Mouse (Mus musculus) kidney, embryonic 14.5 days (tissue): Measurements from ENCODE around the gene Ank3. TPM values are rescaled to one million over a fixed set of nuclear protein-coding genes. Genes with fewer than 3 reads are reported as not detected.

Experiments
- ATAC-seq: fragments of 200-750 bp; cut with Nextera tagmentation; 2 replicates; pipeline ENCODE4 v1.8.0; 2017; ENCODE audit warnings: moderate number of reproducible peaks, mild to moderate bottlenecking, moderate TSS enrichment, moderate library complexity; ENCODE audit not compliant: low FRiP score, low TSS enrichment
- H3K27ac ChIP-seq: fragments of 300-500 bp; sonication (generic); 2 replicates; pipeline ENCODE4 v1.5.1; 2014; ENCODE audit warnings: low read depth, mild to moderate bottlenecking, low read length, moderate library complexity, mixed read lengths
- H3K27me3 ChIP-seq: fragments of 300-500 bp; sonication (generic); 2 replicates; pipeline ENCODE4 v1.6.1; 2014; ENCODE audit warnings: mild to moderate bottlenecking, low read length; ENCODE audit not compliant: control insufficient read depth, insufficient read depth
- H3K36me3 ChIP-seq: fragments of 300-500 bp; sonication (generic); 2 replicates; pipeline ENCODE4 v1.6.1; 2014; ENCODE audit warnings: low read length, mixed read lengths; ENCODE audit not compliant: control insufficient read depth, insufficient read depth
- H3K4me1 ChIP-seq: fragments of 300-500 bp; sonication (generic); 2 replicates; pipeline ENCODE4 v1.6.1; 2014; ENCODE audit warnings: low read length, mixed read lengths; ENCODE audit not compliant: control insufficient read depth, insufficient read depth
- H3K4me2 ChIP-seq: fragments of 300-500 bp; sonication (generic); replicated peaks from 2 replicates; pipeline ENCODE4 v1.6.1; 2014; ENCODE audit warnings: low read depth, mild to moderate bottlenecking, low read length
- H3K4me3 ChIP-seq: fragments of 300-500 bp; sonication (generic); 2 replicates; pipeline ENCODE4 v1.5.1; 2014; ENCODE audit warnings: mild to moderate bottlenecking, low read length
- H3K9ac ChIP-seq: fragments of 300-500 bp; sonication (generic); 2 replicates; pipeline ENCODE4 v1.6.1; 2014; ENCODE audit warnings: low read depth, mild to moderate bottlenecking, low read length, moderate library complexity
- H3K9me3 ChIP-seq: fragments of 300-500 bp; sonication (generic); 2 replicates; pipeline ENCODE4 v1.6.1; 2016; ENCODE audit warnings: low read length; ENCODE audit not compliant: control insufficient read depth
- WGBS: fragments of 180-500 bp; shearing (Covaris S2); extraction: QIAGEN DNeasy Blood & Tissue Kit; methylation state at CpG from one replicate; pipeline ENCODE4 v1.1.7; 2014; 5-methylcytosine and 5-hydroxymethylcytosine counted together
- polyA plus RNA-seq: library from polyadenylated mRNA; unstranded; fragments of >200 nt; fragmentation: Nextera tagmentation; extraction: Ambion mirVana; gene quantifications from 2 replicates; pipeline ENCODE4 v1.2.1, GENCODE M21; 2014

Ank3 gene
- polyA plus RNA-seq, 1 experiment from 2014 or later = 48.9 TPM

- Histone ChIP-seq H3K27me3 (no peaks in the 10 kb centered on the region), H3K4me1 (no peaks in the 10 kb centered on the region), H3K36me3 (no peaks in the 10 kb centered on the region), H3K27ac (no peak overlapping the region), H3K9me3 (no peaks in the 10 kb centered on the region), H3K4me2 (no peak overlapping the region), H3K9ac (no peak overlapping the region), H3K4me3 (no peak overlapping the region)
- ATAC-seq = no peak
- WGBS = 89% methylated on average over 7 of the region's 7 CpGs
Observed at GRCm38 (mm10) chr10:69431101-69431500, 32.5 kb downstream of the Ank3 start.

DNA sequence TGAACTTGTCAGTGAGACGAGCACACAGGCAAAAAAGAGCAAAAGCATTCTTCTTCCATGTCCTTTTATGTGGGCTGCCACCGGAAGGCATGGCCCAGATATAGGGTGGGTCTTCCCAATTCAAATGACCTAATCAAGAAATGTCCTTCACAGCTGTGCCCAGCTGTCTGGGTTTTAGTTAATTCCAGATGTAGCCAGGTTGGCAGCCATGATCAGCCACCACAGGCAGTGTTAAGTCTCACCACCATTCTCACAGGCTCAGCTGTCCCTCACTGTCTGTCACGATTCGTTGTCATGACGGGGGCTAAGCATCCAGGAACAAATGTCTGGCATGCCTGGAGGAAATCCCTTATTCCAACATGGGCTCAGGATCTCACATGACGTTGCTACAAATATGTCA is 36.6 kb downstream of the Ank3 start:
- H3K27ac ChIP-seq = no peak overlapping the region
- no peak overlapping the region for H3K9ac ChIP-seq
- ATAC-seq = no peak
- H3K36me3 ChIP-seq = no peaks in the 10 kb centered on the region
- H3K4me1 ChIP-seq = no peaks in the 10 kb centered on the region
- no peak overlapping the region for H3K4me2 ChIP-seq
- 90% methylated on average over 6 of the region's 6 CpGs for WGBS
- no peaks in the 10 kb centered on the region for H3K9me3 ChIP-seq
- no peaks in the 10 kb centered on the region for H3K27me3 ChIP-seq
- no peak overlapping the region for H3K4me3 ChIP-seq

- 79% methylated on average over 8 of the region's 8 CpGs for WGBS
- no peak overlapping the region for H3K9ac ChIP-seq
- H3K36me3 ChIP-seq = no peaks in the 10 kb centered on the region
- ATAC-seq = no peak
- H3K27ac ChIP-seq = no peak overlapping the region
- no peak overlapping the region for H3K4me2 ChIP-seq
- no peaks in the 10 kb centered on the region for H3K9me3 ChIP-seq
- H3K4me1 ChIP-seq = no peaks in the 10 kb centered on the region
- H3K27me3 ChIP-seq = no peaks in the 10 kb centered on the region
- no peak overlapping the region for H3K4me3 ChIP-seq
Observed at GRCm38 (mm10) chr10:69439449-69439848, 40.9 kb downstream of the Ank3 start.

DNA sequence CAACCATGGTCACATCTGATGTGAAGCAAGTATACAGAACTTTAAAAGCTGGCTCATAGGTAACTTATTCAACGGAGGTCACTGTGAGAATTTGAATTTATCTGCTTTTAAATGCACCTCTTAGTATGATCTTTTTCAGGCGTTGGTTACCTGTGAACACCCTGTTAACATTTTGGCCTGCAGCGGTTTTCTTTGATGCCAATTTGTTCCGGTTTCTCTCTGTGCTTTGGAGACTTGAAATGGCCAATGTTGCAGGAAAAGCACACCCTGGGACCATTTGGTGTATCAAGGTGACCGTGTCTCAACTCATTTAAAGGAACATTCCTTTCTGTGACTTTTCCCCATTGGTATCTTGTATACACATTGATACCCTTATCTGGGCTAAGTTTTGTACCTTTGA is 46.0 kb downstream of the Ank3 start:
- H3K27ac ChIP-seq = no peak overlapping the region
- no peaks in the 10 kb centered on the region for H3K4me1 ChIP-seq
- H3K4me3 ChIP-seq = no peak overlapping the region
- no peaks in the 10 kb centered on the region for H3K9me3 ChIP-seq
- H3K36me3 ChIP-seq = no peaks in the 10 kb centered on the region
- 69% methylated on average over 5 of the region's 5 CpGs for WGBS
- H3K27me3 ChIP-seq = no peaks in the 10 kb centered on the region
- no peak for ATAC-seq
- no peak overlapping the region for H3K9ac ChIP-seq
- H3K4me2 ChIP-seq = no peak overlapping the region

DNA sequence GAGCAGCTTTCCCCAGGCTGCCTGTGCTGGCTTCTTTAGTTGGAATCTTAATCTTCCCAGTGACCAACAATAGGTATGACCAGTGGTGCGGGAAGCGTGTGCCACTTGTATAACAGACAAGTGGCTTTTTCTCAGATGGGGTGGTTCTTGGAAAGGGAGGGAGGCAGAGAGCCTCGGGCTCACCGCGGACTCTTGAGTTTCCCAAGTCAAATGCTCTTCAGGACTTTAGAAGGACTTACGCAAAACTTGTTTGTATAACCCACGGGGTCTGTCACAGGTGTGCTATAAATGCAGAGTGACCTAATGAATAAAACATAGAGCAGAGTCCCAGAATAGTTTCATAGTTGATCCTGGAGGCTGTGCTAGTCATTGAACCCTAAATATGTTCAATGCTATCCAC is 47.4 kb downstream of the Ank3 start:
- Histone ChIP-seq H3K4me2 (no peak overlapping the region), H3K4me3 (no peak overlapping the region), H3K27me3 (no peaks in the 10 kb centered on the region), H3K36me3 (no peaks in the 10 kb centered on the region), H3K9me3 (no peaks in the 10 kb centered on the region), H3K9ac (no peak overlapping the region), H3K4me1 (no peaks in the 10 kb centered on the region), H3K27ac (no peak overlapping the region)
- ATAC-seq = no peak
- WGBS = 71% methylated on average over 7 of the region's 7 CpGs

GRCm38 (mm10) chr10:69446566-69446965 is 48.0 kb downstream of the Ank3 start:
- H3K4me2 ChIP-seq = no peak overlapping the region
- whole genome bisulfite sequencing = 73% methylated on average over 5 of the region's 5 CpGs
- no peaks in the 10 kb centered on the region for H3K27me3 ChIP-seq
- H3K9ac ChIP-seq = no peak overlapping the region
- H3K36me3 ChIP-seq = no peaks in the 10 kb centered on the region
- no peaks in the 10 kb centered on the region for H3K9me3 ChIP-seq
- no peak for ATAC-seq
- H3K27ac ChIP-seq = no peak overlapping the region
- H3K4me3 ChIP-seq = no peak overlapping the region
- H3K4me1 ChIP-seq = no peaks in the 10 kb centered on the region

DNA sequence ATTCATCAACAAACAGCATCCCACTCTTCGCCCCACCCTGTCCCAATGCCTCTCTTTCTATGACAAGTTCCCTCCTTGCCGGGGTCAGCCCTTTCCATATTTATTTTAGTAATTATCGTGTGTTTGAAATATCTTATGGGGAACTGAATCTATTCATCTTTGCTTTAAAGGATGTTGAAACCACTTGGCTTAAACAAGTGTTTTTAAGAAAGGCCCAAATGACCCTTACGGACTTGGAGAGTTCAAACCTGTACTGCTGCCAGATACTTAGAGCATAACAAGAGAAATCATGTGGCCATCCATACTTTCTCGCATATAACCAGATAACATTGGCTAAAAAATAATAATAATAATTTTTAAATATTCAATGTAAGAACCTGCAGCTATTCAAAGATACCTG is 48.7 kb downstream of the Ank3 start:
- ATAC-seq = no peak

DNA sequence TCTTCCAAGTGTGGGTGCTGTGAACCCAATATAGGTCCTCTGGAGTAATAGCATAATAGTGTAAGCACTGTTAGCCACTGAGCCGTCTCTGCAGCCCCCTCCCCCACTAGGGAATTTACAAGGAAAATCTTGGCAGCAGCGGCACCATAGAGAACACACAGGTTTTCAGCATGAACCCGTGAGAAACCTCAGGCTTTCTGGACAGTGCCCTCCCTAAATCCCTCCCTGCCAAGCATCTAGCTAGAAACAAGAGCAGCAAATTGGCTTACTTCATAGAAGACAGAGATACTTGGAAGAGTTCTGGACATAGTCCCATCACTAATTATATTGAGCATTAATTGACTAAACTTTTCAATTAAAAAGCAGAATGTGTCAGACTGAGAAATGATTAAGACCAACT is 49.6 kb downstream of the Ank3 start:
- Histone ChIP-seq H3K27ac (no peak overlapping the region), H3K9ac (no peak overlapping the region), H3K4me3 (no peak overlapping the region), H3K36me3 (no peaks in the 10 kb centered on the region), H3K4me1 (0 out of 2 replicates have a peak, but pooled peaks cover 6% of the 10 kb centered on the region), H3K27me3 (no peaks in the 10 kb centered on the region), H3K4me2 (no peak overlapping the region), H3K9me3 (no peaks in the 10 kb centered on the region)
- 73% methylated on average over 3 of the region's 3 CpGs for WGBS
- ATAC-seq = no peak

More for the DNA sequence above, 48.7 kb downstream of the Ank3 start:
- H3K9ac ChIP-seq = no peak overlapping the region
- no peak overlapping the region for H3K4me3 ChIP-seq
- H3K27me3 ChIP-seq = no peaks in the 10 kb centered on the region
- H3K27ac ChIP-seq = no peak overlapping the region
- H3K36me3 ChIP-seq = no peaks in the 10 kb centered on the region
- H3K4me2 ChIP-seq = no peak overlapping the region
- 86% methylated on average over 5 of the region's 5 CpGs for WGBS
- H3K4me1 ChIP-seq = no peaks in the 10 kb centered on the region
- H3K9me3 ChIP-seq = no peaks in the 10 kb centered on the region

- 27% methylated on average over 5 of the region's 5 CpGs for WGBS
- no peaks in the 10 kb centered on the region for H3K36me3 ChIP-seq
Observed at GRCm38 (mm10) chr10:69451006-69451405, 52.4 kb downstream of the Ank3 start.

More at GRCm38 (mm10) chr10:69451006-69451405, 52.4 kb downstream of the Ank3 start:
- Histone ChIP-seq H3K4me2 (no peak overlapping the region), H3K9me3 (no peaks in the 10 kb centered on the region), H3K27ac (no peak overlapping the region), H3K27me3 (no peaks in the 10 kb centered on the region), H3K4me3 (no peak overlapping the region), H3K9ac (no peak overlapping the region), H3K4me1 (0 out of 2 replicates have a peak, but pooled peaks cover 6% of the 10 kb centered on the region)
- no peak for ATAC-seq
